Mouse (Mus musculus) c-Kit-positive CD71-negative TER-119-negative erythroid progenitor cells, embryonic 14.5 days (primary cell): ENCODE measurements around the gene Gm43191.
A peak's percentile ranks its signal among the peaks of the same experiment; 100 is the strongest.

Source experiments
- DNase-seq: peaks from one replicate; pipeline ENCODE4 v3.0.0-alpha.2; 2013; ENCODE audit warnings: low read depth

Gene Gm43191

DNA sequence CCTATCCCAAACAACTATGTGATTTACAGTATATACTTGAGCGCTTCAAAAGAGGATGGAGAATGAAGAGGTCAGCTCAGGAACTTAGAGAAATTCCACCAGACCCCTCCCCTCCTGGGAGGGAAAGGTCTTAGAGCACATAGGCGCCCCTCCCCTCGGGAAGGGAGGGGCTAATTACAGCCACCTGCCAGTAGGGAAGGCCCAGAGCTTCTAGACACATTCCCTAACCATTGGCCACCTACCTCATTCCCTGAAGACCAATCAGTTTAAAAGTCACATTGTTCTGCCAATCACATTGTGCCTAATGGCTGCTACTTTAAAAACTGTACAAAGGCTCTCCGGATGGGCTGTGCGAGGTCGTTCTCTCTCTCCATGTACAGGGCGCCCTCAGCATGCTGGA lies 58.4 kb downstream of the Gm43191 start:
- DNase-seq, result no peak

DNA sequence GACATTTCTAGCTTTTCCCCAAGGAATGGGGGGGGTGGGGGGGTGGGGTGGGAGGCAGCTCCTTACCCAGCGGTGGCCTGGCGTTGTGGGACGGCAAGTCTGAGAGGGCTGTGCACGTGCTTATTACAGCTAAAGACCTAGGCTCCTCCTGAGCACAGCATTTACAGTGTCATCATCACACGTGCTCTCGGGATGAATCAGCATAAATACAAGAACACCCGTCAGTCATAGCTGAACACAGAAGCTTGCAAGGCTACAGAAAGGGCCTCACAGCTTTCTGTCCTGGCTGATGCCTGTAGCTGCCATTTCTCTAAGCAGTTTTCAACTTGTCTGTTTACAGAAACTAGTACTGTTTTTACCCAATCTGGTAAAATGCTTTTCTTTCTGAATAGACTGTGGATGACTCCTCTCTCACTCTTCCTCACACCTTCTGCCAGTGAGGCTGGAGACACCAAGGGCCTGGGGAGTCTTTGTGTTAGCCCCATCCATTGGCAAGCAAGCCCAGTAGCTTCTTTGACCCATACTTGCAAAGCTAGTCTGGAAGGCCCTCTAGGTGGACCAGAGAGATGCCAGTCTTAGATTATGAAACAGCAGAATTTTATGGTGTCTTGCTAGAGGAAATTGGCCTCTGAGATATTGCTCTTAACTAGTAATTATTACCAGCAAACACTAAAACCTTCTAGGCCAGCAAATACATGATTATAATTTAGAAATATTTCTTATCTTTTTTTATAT lies 60.3 kb downstream of the Gm43191 start:
- no peak for DNase-seq

DNA sequence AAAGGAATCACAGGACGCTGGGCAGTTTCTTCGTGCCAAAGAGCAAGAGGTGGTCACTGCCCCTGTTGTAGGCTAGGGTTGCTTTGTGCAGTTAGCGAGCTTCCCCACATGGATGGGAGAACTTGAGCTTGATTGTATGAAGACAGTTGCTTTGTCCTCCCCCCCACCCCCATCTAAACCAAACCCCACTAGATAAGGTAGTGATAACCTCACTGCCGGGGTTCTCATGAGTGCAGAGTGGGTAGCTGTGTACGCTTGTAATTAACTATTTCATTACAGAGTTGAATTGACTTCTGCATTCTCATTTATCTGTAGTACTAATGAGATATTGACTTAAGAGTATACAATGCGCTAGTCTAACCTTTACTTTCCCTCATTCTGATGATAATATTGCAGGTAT lies 62.2 kb downstream of the Gm43191 start:
- DNase-seq, result no peak

DNA sequence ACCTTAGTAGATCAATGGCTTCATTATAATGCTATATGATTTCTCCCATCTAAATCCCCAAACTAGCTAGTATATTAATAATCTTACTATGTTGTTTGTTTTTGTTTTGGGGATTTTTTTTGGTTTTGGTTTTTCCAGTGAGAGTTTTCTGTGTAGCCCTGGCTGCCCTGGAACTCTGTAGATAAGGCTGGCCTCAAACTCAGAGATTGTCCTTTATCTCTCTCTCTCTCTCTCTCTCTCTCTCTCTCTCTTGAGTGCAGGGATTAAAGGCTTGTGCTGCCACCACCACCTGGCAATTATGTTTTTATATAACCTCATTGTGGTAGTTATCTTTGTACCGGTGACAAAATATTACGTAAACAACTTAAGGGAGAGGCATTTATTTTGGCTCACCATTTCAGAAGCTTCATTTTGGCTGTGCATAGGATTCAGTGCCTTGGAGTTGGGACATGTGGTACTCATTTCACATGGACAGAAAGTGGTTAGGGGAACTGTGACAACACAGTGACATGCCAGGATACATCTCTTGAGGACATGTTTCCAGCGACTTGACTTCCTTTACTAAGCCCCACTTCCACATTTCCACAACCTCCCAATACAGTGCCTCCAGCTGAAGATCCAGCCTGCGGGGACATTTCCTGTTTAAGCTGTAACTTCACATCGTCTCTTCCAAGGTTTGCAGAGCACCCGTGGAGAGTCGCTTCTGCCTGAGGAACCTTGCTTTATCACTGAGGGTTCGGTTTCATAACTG lies 65.6 kb downstream of the Gm43191 start:
- no peak for DNase-seq

DNA sequence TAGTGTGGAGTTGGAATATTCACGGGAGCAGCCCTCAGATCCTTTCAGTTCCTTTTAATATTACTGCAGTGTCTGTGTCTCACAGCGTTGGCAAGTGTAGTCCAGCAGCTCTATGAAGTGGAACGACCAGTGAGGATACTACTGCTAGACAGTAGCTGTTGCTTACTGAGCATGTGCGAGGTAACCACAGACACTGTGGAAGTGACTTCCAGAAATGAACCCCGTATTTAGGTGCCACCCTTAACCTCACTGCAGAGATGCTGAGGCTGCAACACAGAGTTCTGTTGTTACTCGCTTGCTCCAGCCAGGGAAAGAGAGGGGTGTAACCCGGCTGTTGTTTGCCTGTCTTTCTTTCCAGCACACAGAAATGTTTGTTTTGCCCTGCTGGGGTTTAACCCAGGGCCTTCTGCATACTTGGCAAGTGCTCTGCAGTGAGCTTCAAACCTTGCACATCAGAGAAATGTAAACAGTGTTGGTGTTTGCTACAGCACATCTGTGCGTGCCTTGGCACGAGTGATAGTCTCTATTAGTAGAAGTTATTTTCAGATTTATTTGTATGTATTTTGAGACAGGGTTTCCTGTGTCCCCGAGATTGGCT lies 66.7 kb downstream of the Gm43191 start, which contains the start of gene Trmt13:
TSS of gene Trmt13 (minus strand) at position 293 of the 598 bp plus-strand sequence.
- no peak for DNase-seq

DNA sequence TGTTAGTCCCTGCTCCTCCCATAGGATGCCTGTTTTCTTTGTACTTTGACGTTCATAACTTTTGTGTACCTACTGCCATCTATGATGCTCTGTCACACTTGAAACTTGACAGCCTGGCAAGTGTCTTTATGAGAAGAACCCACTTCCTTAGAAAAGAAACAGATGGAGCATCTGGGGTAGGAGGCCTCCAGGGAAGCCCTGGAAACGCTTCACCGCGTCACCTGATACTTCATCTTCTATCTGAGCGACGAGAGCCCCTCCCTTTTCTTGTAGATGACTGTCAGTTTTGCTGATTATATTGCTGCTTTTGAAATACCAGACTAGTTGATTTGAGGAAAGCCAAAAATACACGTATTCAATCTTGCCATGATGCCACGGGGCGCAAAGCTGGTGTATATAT lies 76.5 kb downstream of the Gm43191 start:
- DNase-seq, result no peak

DNA sequence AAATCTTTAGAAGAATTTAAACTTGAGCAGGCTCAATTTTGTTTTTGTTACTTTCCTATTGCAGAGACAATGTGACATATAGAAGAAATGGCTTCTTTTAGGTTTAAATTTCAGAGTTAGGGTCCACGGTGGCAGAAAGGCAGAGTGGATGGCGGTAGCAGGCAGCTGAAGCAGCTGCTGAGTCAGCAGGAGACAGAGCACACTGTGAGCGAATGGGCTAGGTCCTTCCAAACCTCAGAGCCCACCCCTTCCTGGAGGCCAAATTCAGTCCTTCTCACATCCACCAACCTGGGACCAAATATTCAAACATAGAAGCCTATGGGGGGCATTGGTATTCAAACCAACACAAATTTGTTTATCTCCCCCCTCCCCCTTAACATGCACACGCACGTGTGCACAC lies 79.3 kb downstream of the Gm43191 start:
- DNase-seq, result no peak

DNA sequence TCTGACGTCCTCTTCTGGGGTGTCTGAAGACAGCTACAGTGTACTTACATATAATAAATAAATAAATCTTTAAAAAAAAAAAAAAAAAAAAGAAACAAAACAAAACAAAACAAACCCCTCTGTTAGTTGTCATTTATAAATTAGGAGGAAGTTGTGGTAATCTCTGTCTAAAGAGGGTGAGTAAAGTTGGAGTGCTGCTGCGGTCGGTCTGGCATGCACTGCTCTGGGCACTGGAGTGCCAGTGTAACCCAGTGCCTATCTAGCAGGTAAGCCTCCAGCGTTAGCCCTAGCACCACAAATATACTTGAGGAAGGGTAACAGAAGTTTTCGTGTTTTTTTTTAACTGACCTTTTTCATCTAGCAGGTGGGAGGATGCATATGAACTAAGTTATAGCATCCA lies 80.1 kb downstream of the Gm43191 start:
- DNase-seq, result no peak

DNA sequence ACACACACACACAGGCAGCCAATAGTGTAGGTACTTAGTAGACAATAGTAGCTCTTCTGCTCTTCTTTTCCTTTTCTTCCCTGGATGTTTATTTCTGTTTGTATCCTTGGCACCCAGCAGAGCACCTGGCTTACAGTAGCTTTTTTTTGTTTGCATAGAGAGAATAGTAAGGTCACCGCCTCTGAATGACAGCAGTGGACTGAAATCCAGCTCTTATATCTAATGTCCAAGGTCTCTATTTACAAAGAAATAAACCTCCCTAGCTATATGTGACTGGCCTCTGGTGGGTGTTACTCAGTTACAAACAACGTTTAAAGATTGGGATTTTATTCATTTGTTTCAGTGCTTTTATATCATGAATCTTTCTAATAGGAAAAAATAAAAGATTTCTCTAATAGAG lies 81.4 kb downstream of the Gm43191 start:
- no peak for DNase-seq

DNA sequence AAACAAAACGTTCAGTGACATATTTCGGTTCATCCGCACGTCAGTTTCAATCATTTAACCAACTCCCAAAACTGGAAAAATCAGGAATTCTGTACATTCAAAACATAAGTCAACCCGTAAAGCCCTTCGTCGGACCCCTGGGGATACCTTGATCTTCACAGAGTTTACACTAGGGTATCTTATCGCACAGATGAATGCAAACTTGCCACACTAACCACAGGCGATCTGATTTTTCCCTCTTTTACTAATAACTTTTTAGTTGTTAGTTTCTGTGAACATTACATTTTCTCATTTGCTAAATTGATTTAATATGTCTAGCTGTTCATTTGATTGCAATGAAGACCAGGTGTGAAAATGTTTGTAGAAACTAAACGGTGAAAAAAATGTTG lies 85.5 kb downstream of the Gm43191 start:
- no peak for DNase-seq

DNA sequence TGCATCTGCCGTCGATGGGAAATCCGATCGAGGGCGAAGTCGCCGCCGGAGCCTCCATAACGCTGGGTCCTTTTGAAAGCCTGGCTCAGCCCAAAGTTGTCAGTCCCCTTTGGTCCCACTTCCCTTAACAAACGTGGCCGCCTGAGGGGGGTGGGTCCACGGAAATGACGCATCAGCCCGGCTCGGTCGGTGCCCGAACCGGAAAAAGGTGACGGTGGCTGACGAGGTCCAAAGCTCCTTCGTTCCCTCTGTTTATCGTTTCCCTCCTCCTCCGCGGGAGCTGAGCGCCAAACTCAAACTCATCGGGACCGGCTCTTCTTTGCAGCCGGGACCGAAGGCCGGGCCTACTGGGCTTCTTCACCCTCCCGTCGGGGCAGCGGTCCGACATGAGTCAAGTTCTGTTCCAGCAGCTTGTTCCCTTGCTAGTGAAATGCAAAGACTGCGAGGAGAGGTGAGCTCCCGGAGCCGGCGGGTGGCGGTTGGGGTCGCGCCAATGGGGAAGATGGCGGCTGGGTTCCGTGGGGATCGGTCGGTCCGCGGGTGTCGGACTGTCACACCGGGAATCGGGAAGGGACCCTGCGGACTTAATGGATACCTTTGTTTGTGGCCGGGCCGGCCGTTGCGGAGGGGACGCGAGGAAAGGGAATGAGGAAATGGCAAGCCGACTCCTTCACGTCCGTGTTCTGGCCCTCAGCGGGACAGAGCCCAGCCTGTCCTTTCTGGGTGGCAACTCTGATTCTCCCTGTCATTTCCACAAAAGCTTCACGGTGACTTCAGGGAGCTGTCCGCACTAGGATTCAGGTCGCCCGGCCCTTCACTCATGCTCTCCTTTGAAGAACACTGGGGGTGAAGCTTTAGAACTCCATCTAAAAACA lies 86.1 kb downstream of the Gm43191 start, which contains the start of gene Sass6:
TSS of gene Sass6 (plus strand) at position 255 of the 875 bp plus-strand sequence.
- peak; percentile 95 for DNase-seq

DNA sequence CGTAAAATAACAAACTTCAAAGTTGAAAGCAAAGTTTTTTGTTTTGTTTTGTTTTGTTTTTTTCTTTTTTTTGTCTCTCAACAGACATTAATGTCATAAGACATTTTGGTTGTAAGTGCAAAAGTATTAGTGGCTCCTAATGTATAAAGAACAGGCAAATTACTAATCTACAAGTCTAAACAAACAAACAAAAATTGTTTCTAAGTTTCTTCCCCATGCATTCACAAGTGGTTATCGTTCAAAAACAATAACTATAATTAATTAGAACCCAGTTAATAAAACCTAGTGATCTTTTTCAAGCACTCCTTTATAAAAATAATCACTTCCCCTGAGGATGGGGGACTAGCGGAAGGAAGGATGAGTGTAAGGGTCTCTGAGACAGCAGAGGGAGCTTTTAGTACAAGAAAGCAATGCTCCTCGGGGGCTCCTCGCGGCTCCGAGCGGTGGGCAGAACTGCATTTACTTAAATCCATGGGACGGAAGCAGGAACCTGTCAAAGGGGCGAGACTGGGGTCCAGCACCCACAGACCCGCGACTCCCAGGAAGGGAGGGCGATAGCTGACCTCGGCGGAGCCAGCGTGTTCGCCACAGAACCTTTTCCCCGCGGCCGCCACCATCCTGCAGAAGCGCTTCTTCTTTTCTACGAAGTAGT lies 86.9 kb downstream of the Gm43191 start:
- peak; percentile 41 for DNase-seq
